Mouse (Mus musculus): ENCODE data around the gene Poc1b.

DNA sequence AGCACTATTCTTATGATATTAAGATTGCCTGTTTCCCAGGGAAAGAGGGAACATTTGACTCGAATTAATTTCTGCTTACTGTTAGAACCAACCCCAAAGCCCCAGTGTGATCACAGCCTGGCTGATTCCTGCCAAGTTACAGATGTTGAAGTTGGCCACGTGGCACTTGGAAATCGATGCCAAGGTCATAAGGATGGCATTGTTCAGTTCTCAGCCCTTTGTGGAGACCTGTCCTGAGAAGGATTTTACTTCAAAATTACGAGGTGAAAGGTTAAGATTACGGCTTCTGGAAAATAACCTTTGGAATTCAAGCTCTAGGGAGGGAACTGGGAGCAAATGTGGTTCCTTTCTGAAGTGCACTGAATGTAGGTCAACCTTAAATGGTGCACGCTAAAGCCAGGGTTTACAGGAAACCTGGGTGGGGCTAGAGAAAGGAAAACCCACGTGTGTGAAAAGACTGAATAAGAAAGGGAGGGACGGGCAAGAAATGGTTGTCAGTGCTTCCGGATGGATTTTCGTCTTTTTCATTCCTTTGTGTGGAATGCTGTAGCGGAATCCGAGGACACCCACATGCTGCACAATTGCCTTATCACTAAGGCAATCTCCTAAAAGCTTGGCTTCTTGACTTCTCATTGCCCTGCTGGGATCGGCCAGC, 102.4 kb downstream of the Poc1b start:
- TF ChIP-seq REST (IDR thresholded peaks at IDR 0.05; ENCODE audit: insufficient read depth, insufficient read length) = no peak
- no peak for TF ChIP-seq MAX (IDR thresholded peaks at IDR 0.05; ENCODE audit: low read depth)
- no peak for TF ChIP-seq POLR2A (IDR thresholded peaks at IDR 0.05; ENCODE audit: insufficient read length, low read depth)
- no peak for TF ChIP-seq TCF3 (IDR thresholded peaks at IDR 0.05; ENCODE audit: insufficient read length, low read depth)
- no peak for TF ChIP-seq E2F4 (IDR thresholded peaks at IDR 0.05; ENCODE audit: insufficient read depth)
- no peak for TF ChIP-seq SRF (IDR thresholded peaks at IDR 0.05; ENCODE audit: control insufficient read depth, insufficient read length, low read depth)

Data from myocyte (in vitro differentiated cells).